In genomic region chr11:95097889-95098288, GRCm38 (mm10) we compare ENCODE assay signal across 28 mouse cellular contexts. TPM values are rescaled to one million over a fixed set of nuclear protein-coding genes. Genes with fewer than 3 reads are reported as not detected.
DNase-seq lines count a peak whose midpoint lies in the region; ATAC-seq and TF ChIP-seq lines count a peak whose summit lies in the region.
"Had no signal": no experiment of that assay in that cellular context is flagged by ENCODE, and none has a peak within 500 bp of the region (broad histone marks: within the 10 kb centered on the region; RNA-seq: fewer than 3 reads in every experiment).

No protein-coding gene starts in this region.

- no peak overlapping the region for H3K9ac ChIP-seq in heart, postnatal 0 days (replicated peaks; ENCODE audit: low read depth, low read length)
- no peak overlapping the region for H3K9ac ChIP-seq in lung, embryonic 14.5 days
- no peak overlapping the region for H3K9ac ChIP-seq in embryonic facial prominence, embryonic 14.5 days (ENCODE audit: low read depth, low read length)
- H3K9ac ChIP-seq in stomach, embryonic 14.5 days (replicated peaks; ENCODE audit: low read depth, low read length): no peak overlapping the region
- H3K9ac ChIP-seq: forebrain, embryonic 12.5 days; hindbrain, embryonic 12.5 days; limb, embryonic 13.5 days; liver, embryonic 14.5 days had no signal

- H3K27ac ChIP-seq in heart, postnatal 0 days (ENCODE audit: low read depth): no peak overlapping the region
- H3K27ac ChIP-seq in lung, embryonic 14.5 days (ENCODE audit: low read depth): no peak overlapping the region; the same call in 1 of the 2 replicates
- H3K27ac ChIP-seq in embryonic facial prominence, embryonic 14.5 days (replicated peaks; ENCODE audit: low read depth, low read length): peak overlapping the region; percentile 40; the same call in 1 of the 2 replicates
- H3K27ac ChIP-seq in stomach, embryonic 14.5 days (ENCODE audit: low read length): peak overlapping the region; percentile 85; the same call in 1 of the 2 replicates
- H3K27ac ChIP-seq: forebrain, embryonic 12.5 days; heart, embryonic 10.5 days; hindbrain, embryonic 12.5 days; limb, embryonic 13.5 days; liver, embryonic 14.5 days had no signal

- no peaks in the 10 kb centered on the region for H3K9me3 ChIP-seq in heart, postnatal 0 days (replicated peaks; ENCODE audit: control insufficient read depth, low read length)
- H3K9me3 ChIP-seq in lung, embryonic 14.5 days (ENCODE audit: low read depth, low read length): no peaks in the 10 kb centered on the region
- H3K9me3 ChIP-seq in embryonic facial prominence, embryonic 14.5 days (ENCODE audit: control insufficient read depth, low read length): no peaks in the 10 kb centered on the region
- no peaks in the 10 kb centered on the region for H3K9me3 ChIP-seq in stomach, embryonic 14.5 days (ENCODE audit: control insufficient read depth, low read depth, low read length)
- H3K9me3 ChIP-seq: forebrain, embryonic 12.5 days; heart, embryonic 10.5 days; hindbrain, embryonic 12.5 days; limb, embryonic 13.5 days had no signal

- no peak for DNase-seq in heart, postnatal 0 days (ENCODE audit: low spot score)
- no peak for DNase-seq in heart, adult 18-20 months
- no peak for DNase-seq in lung, embryonic 14.5 days
- no peak for DNase-seq in lung, postnatal 4 days
- no peak for DNase-seq in embryonic facial prominence, embryonic 14.5 days (ENCODE audit: low spot score)
- DNase-seq in adrenal gland, postnatal 25 days: no peak
- DNase-seq in adrenal gland, postnatal 36 days: no peak
- DNase-seq: B cell, adult 2 months; cerebellum, adult 9-11 months; gastrocnemius, postnatal 14 days; heart, postnatal 10 days; kidney, adult 11 months; kidney, postnatal 25 days; layer of hippocampus, adult 9-11 months; lung, postnatal 14 days; right cerebral cortex, postnatal 4 days; thymus, postnatal 25 days had no signal

- TF ChIP-seq EP300 in heart, postnatal 0 days (IDR thresholded peaks at IDR 0.05; ENCODE audit: low read depth): no peak

- no peaks in the 10 kb centered on the region for H3K27me3 ChIP-seq in heart, postnatal 0 days (ENCODE audit: control insufficient read depth, insufficient read depth, low read length)
- H3K27me3 ChIP-seq in lung, embryonic 14.5 days (ENCODE audit: insufficient read depth, low read length): no peaks in the 10 kb centered on the region
- H3K27me3 ChIP-seq in embryonic facial prominence, embryonic 14.5 days (replicated peaks; ENCODE audit: control insufficient read depth, insufficient read depth, low read length): no peaks in the 10 kb centered on the region
- H3K27me3 ChIP-seq in stomach, embryonic 14.5 days (ENCODE audit: control insufficient read depth, insufficient read depth, low read length): no peaks in the 10 kb centered on the region
- H3K27me3 ChIP-seq: forebrain, embryonic 12.5 days; hindbrain, embryonic 12.5 days; limb, embryonic 13.5 days had no signal

- no peak overlapping the region for H3K4me2 ChIP-seq in heart, postnatal 0 days (ENCODE audit: low read depth, low read length)
- no peak overlapping the region for H3K4me2 ChIP-seq in lung, embryonic 14.5 days
- H3K4me2 ChIP-seq in embryonic facial prominence, embryonic 14.5 days (ENCODE audit: low read depth, low read length): no peak overlapping the region
- no peak overlapping the region for H3K4me2 ChIP-seq in stomach, embryonic 14.5 days (replicated peaks; ENCODE audit: low read depth, low read length)
- H3K4me2 ChIP-seq: forebrain, embryonic 12.5 days; hindbrain, embryonic 12.5 days; limb, embryonic 13.5 days had no signal

- TF ChIP-seq CTCF in heart, postnatal 0 days (IDR thresholded peaks at IDR 0.05; ENCODE audit: low read depth): peak; percentile 35; the same call in 1 of the 2 replicates
- TF ChIP-seq CTCF in lung, embryonic 14.5 days (IDR thresholded peaks at IDR 0.05; ENCODE audit: low read depth): peak; percentile 37

- ATAC-seq in heart, postnatal 0 days (ENCODE audit: insufficient read depth, low read depth): no peak
- ATAC-seq in lung, embryonic 14.5 days (ENCODE audit: insufficient read depth): no peak
- ATAC-seq in embryonic facial prominence, embryonic 14.5 days (ENCODE audit: low read depth): no peak
- no peak for ATAC-seq in stomach, embryonic 14.5 days (ENCODE audit: insufficient number of reproducible peaks, insufficient read depth, low FRiP score, low read depth)
- ATAC-seq: midbrain, embryonic 16.5 days had no signal

- WGBS in heart, postnatal 0 days: 62% methylated on average over 6 of the region's 6 CpGs
- 57% methylated on average over 6 of the region's 6 CpGs for WGBS in lung, embryonic 14.5 days
- 62% methylated on average over 6 of the region's 6 CpGs for WGBS in embryonic facial prominence, embryonic 14.5 days
- WGBS in stomach, embryonic 14.5 days: 63% methylated on average over 6 of the region's 6 CpGs

- no peaks in the 10 kb centered on the region for H3K36me3 ChIP-seq in heart, postnatal 0 days (replicated peaks; ENCODE audit: control insufficient read depth, insufficient read depth, low read length)
- no peaks in the 10 kb centered on the region for H3K36me3 ChIP-seq in lung, embryonic 14.5 days (ENCODE audit: insufficient read depth)
- H3K36me3 ChIP-seq in embryonic facial prominence, embryonic 14.5 days (ENCODE audit: control insufficient read depth, insufficient read depth, low read length): no peaks in the 10 kb centered on the region
- no peaks in the 10 kb centered on the region for H3K36me3 ChIP-seq in stomach, embryonic 14.5 days (ENCODE audit: control insufficient read depth, insufficient read depth, low read length)
- H3K36me3 ChIP-seq: forebrain, embryonic 12.5 days; heart, embryonic 10.5 days; hindbrain, embryonic 12.5 days; limb, embryonic 13.5 days had no signal

- H3K4me3 ChIP-seq in heart, postnatal 0 days (ENCODE audit: low read depth, low read length): no peak overlapping the region
- no peak overlapping the region for H3K4me3 ChIP-seq in lung, embryonic 14.5 days (ENCODE audit: low read depth, low read length)
- no peak overlapping the region for H3K4me3 ChIP-seq in embryonic facial prominence, embryonic 14.5 days (ENCODE audit: low read depth, low read length)
- no peak overlapping the region for H3K4me3 ChIP-seq in stomach, embryonic 14.5 days (ENCODE audit: low read depth, low read length)
- H3K4me3 ChIP-seq: forebrain, embryonic 12.5 days; heart, embryonic 10.5 days; hindbrain, embryonic 12.5 days; limb, embryonic 13.5 days had no signal

- H3K4me1 ChIP-seq in heart, postnatal 0 days (ENCODE audit: control insufficient read depth, insufficient read depth): peaks cover 10% of the 10 kb centered on the region
- H3K4me1 ChIP-seq in lung, embryonic 14.5 days (ENCODE audit: insufficient read depth): peaks cover 20% of the 10 kb centered on the region
- H3K4me1 ChIP-seq in embryonic facial prominence, embryonic 14.5 days (ENCODE audit: control insufficient read depth, insufficient read depth, low read length): peaks cover 16% of the 10 kb centered on the region
- peaks cover 30% of the 10 kb centered on the region for H3K4me1 ChIP-seq in stomach, embryonic 14.5 days (ENCODE audit: control insufficient read depth, insufficient read depth, low read length)

RNA-seq across cellular contexts. Expression of gene Itga3, which starts 21.3 kb away (rescaled TPM):
- 12.2 and 47.8 TPM in 2 replicates for total RNA-seq in heart, postnatal 0 days (2014; rRNA removed; ENCODE audit: low replicate concordance)
- polyA plus RNA-seq in heart, postnatal 0 days (2015; fragmentation: Nextera tagmentation; extraction: Ambion mirVana): 6.6 and 7.2 TPM in 2 replicates
- 10 to 100 TPM in 1 of 2 experiments, 1 to 10 TPM in 1; 8.6 to 10.1 TPM for total RNA-seq in heart, adult 18-20 months (2021)
- polyA plus RNA-seq in lung, embryonic 14.5 days (2014; fragmentation: Nextera tagmentation; extraction: Ambion mirVana): 27.1 and 28.4 TPM in 2 replicates
- polyA plus RNA-seq in embryonic facial prominence, embryonic 14.5 days (2014; fragmentation: Nextera tagmentation; extraction: Ambion mirVana): 8.3 and 9.4 TPM in 2 replicates
- polyA plus RNA-seq in stomach, embryonic 14.5 days (2014; fragmentation: Nextera tagmentation; extraction: Ambion mirVana): 21.5 and 23.3 TPM in 2 replicates
- 36.8 and 40.7 TPM in 2 replicates for total RNA-seq in adrenal gland, postnatal 25 days (2021)
- total RNA-seq in adrenal gland, postnatal 36 days (2021): 10 to 100 TPM; 38.0 to 56.7 TPM

RNA-seq across cellular contexts. Expression of gene Dlx3, which starts 22.0 kb away (rescaled TPM):
- total RNA-seq in heart, postnatal 0 days (2014; rRNA removed; ENCODE audit: low replicate concordance): not detected in 2 replicates
- polyA plus RNA-seq in heart, postnatal 0 days (2015; fragmentation: Nextera tagmentation; extraction: Ambion mirVana): not detected in 2 replicates
- not detected for total RNA-seq in heart, adult 18-20 months (2021)
- polyA plus RNA-seq in lung, embryonic 14.5 days (2014; fragmentation: Nextera tagmentation; extraction: Ambion mirVana): 0.11 and 0.18 TPM in 2 replicates
- polyA plus RNA-seq in embryonic facial prominence, embryonic 14.5 days (2014; fragmentation: Nextera tagmentation; extraction: Ambion mirVana): 16.1 and 20.2 TPM in 2 replicates
- polyA plus RNA-seq in stomach, embryonic 14.5 days (2014; fragmentation: Nextera tagmentation; extraction: Ambion mirVana): 3.1 and 4.5 TPM in 2 replicates
- not detected in 2 replicates for total RNA-seq in adrenal gland, postnatal 25 days (2021)
- total RNA-seq in adrenal gland, postnatal 36 days (2021): not detected
- total RNA-seq: adrenal gland, adult 18-20 months; gastrocnemius, postnatal 14 days; heart, postnatal 10 days; megakaryocyte-erythroid progenitor cell, adult 5-6 weeks; neutrophil, adult 5-6 weeks had no signal
- polyA plus RNA-seq: frontal cortex, adult 2 months had no signal

RNA-seq across cellular contexts. Expression of gene Dlx4, which starts 48.2 kb away (rescaled TPM):
- total RNA-seq in heart, postnatal 0 days (2014; rRNA removed; ENCODE audit: low replicate concordance): 0.31 TPM in 1 of 2 replicates, not detected in the other
- 0.05 and 0.11 TPM in 2 replicates for polyA plus RNA-seq in heart, postnatal 0 days (2015; fragmentation: Nextera tagmentation; extraction: Ambion mirVana)
- total RNA-seq in heart, adult 18-20 months (2021): under 1 TPM in 1 of 2 experiments, not detected in 1; 0.18 TPM
- polyA plus RNA-seq in lung, embryonic 14.5 days (2014; fragmentation: Nextera tagmentation; extraction: Ambion mirVana): 0.31 and 0.57 TPM in 2 replicates
- polyA plus RNA-seq in embryonic facial prominence, embryonic 14.5 days (2014; fragmentation: Nextera tagmentation; extraction: Ambion mirVana): 3.1 and 3.2 TPM in 2 replicates
- 0.46 and 0.52 TPM in 2 replicates for polyA plus RNA-seq in stomach, embryonic 14.5 days (2014; fragmentation: Nextera tagmentation; extraction: Ambion mirVana)
- not detected in 2 replicates for total RNA-seq in adrenal gland, postnatal 25 days (2021)
- not detected for total RNA-seq in adrenal gland, postnatal 36 days (2021)
- total RNA-seq: adrenal gland, adult 18-20 months; gastrocnemius, postnatal 14 days; megakaryocyte-erythroid progenitor cell, adult 5-6 weeks; neutrophil, adult 5-6 weeks had no signal
- polyA plus RNA-seq: frontal cortex, adult 2 months had no signal

RNA-seq across cellular contexts. Expression of gene Pdk2, which starts 56.7 kb away (rescaled TPM):
- 121 and 168 TPM in 2 replicates for total RNA-seq in heart, postnatal 0 days (2014; rRNA removed; ENCODE audit: low replicate concordance)
- polyA plus RNA-seq in heart, postnatal 0 days (2015; fragmentation: Nextera tagmentation; extraction: Ambion mirVana): 179 and 186 TPM in 2 replicates
- total RNA-seq in heart, adult 18-20 months (2021): 100 to 1,000 TPM; 421 to 452 TPM
- polyA plus RNA-seq in lung, embryonic 14.5 days (2014; fragmentation: Nextera tagmentation; extraction: Ambion mirVana): 24.5 and 27.4 TPM in 2 replicates
- polyA plus RNA-seq in embryonic facial prominence, embryonic 14.5 days (2014; fragmentation: Nextera tagmentation; extraction: Ambion mirVana): 37.8 and 41.6 TPM in 2 replicates
- polyA plus RNA-seq in stomach, embryonic 14.5 days (2014; fragmentation: Nextera tagmentation; extraction: Ambion mirVana): 34.1 and 35.8 TPM in 2 replicates
- total RNA-seq in adrenal gland, postnatal 25 days (2021): 82.9 and 86.4 TPM in 2 replicates
- 100 to 1,000 TPM in 1 of 2 experiments, 10 to 100 TPM in 1; 70.0 to 103 TPM for total RNA-seq in adrenal gland, postnatal 36 days (2021)

Comparison
In these comparisons a context has a peak if more than half of its experiments do, and no peak if none do; other contexts are left out.
1. H3K27ac ChIP-seq: peak in embryonic facial prominence, embryonic 14.5 days (single experiment) and stomach, embryonic 14.5 days (single experiment); none in heart, postnatal 0 days (single experiment) and lung, embryonic 14.5 days (single experiment).